Mouse (Mus musculus) T-helper 17 cell (primary cell): ENCODE data around the gene Rabgap1l.
"Not testable (repeated sequence)": the region's sequence is repeated elsewhere in the genome, so short reads cannot be mapped to it uniquely, and the experiment has no call there.

Experiments used
- in situ Hi-C, 2 experiments: fragments of 300-600 bp; cut with MboI, MseI; formaldehyde crosslinking; loops; 1 replicate in 1 of 2; 2 replicates in 1 of 2; pipeline ENCODE4 v1.15.1; 2025; ENCODE audit warnings: high pct_unique_total_duplicates in 2 of 2

Rabgap1l gene

DNA sequence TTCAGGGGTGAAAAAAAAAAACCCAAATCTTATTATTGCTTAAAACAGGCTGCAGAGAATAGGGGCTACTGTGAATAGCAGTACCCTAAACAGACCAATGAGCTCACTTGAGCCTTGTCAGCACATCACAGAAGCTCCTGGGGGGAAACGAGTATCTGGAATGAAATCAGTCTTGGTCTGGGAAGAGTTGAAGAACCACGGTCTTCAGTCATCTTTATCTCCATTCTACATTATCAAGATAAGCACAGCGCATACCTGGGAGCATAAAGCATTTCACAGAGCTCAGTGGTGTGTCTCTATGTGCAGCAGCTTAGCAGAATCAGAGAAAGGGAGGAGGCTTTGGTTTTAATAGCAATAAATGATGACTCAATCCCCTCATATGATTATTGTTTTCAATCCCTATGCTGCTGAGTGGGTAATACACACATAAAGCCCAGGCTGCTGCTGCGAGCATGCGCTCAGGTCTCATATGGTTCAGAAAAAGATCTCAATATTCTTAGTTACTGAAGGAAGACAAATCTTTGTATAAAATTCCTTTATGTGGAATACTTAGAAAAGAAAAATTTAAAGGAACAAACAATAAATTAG lies 505.9 kb downstream of the Rabgap1l start:
- in situ Hi-C loops, result no loop called here

GRCm38 (mm10) chr1:160286400-160287057 lies 506.5 kb downstream of the Rabgap1l start:
- in situ Hi-C loops, result no loop called here

GRCm38 (mm10) chr1:160284241-160284640 lies 508.8 kb downstream of the Rabgap1l start:
- in situ Hi-C loops, result no loop called here

DNA sequence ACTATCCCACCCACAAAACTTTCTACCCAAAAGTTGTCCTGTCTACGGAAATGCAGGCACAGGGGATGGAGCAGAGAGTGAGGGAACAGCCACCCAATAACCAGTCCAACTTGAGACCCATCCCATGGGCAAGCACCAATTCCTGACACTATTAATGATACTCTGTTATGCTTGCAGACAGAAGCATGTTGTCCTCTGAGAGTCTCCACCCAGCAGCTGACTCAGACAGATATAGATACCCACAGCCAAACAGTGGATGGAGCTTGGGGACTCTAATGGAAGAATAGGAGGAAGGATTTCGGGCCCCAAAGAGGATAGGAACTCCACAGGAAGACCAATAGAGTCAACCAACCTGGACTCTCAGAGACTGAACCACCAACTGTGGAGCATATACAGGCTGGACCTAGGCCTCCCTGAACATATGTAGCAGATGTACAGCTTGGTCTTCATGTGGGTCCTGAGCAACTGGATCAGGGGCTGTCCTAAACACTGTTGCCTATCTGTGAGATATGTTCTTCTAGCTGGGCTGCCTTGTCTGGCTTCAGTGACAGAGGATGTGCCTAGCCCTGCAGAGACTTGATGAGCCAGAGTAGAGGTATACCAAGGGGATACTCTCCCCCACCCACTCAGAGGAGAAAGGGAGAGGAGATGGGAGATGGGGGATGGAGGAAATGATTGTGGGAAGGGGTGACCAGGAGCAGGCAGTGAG lies 510.7 kb downstream of the Rabgap1l start:
- in situ Hi-C loops, result not testable (repeated sequence)

DNA sequence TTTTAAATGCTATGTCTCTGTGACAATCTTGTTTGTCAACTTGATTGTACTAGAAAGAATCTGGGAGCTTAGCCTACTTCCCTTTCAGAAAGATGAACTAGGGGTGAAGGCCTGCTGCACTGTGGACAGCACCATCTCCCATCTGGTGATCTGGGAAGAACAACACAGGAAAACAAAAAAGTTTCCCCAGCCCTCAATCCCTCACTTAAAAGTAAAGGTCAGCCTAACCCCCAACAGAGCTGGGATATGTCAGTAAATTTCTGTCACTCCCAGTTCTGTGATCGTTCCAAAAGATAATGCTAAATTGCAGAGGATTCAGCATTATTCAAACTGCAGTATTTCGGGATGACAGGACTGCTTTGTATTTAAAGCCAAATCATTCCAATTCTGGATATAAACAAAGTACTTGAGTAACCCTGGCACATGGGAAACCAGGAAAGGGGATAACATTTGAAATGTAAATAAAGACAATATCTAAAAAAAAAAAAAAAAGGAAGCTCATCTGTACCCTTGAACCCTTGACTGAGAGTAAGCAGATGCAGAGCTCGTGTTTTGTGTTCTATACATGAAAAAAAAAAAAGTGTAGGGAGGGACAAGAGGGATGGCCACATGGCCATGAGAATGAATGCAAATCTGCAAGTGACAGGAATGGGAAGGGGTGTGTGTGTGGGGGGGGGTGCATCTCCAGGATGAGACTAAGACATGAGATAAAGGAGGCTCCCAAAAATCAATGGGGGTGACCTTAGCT lies 511.5 kb downstream of the Rabgap1l start:
- in situ Hi-C loops, result no loop called here

- in situ Hi-C loops, result no loop called here
Measured at GRCm38 (mm10) chr1:160280603-160281002, 512.4 kb downstream of the Rabgap1l start.

DNA sequence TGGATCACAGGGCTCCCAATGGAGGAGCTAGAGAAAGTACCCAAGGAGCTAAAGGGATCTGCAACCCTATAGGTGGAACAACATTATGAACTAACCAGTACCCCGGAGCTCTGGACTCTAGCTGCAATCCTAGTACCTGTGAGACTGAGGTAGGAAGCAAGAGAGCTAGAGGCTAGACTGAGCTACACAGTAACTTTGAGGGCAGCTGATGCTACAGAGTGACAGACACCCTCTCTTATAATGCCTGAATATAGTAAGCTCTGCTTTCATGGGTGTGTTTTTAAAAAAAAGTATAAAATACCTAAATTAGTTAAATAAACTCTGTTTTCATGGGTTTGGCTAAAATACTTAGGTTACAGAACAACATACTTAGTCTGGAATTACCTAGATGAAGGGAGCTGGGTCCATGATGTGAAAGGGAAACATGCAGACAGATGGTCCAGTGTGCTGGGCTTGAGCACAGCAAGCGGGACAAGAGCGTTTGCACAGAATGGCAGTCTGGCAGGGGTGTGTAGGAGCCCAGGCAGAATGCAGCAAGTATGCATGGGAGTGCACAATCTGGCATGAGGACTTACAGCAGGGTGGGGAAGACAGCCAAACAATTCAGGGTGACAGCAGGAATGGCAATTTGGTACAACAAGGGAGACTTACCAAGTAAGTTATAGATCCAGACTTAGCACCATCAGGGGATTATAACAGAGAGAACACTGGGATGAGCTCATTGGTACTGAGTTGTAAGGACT lies 514.9 kb downstream of the Rabgap1l start:
- in situ Hi-C loops, result no loop called here

DNA sequence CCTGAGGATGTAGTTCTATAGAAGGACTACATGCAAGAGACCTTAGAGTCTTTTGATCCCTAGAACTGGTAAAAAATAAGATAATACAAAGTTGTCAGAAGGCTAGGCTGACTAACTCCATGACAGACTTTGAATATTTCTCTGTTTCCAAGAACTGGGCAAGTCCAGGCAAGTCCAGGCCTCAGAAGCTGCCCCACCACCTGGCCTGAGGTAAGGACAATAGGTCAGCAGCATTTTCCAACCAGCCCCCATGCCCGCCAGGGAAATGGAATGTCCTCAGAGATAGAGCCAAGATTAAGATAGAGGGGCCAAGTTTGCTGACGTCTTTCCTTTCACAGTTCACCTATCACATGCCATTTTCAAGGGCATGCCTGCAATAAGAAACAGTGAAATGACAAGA lies 517.8 kb downstream of the Rabgap1l start:
- in situ Hi-C loops, result no loop called here

DNA sequence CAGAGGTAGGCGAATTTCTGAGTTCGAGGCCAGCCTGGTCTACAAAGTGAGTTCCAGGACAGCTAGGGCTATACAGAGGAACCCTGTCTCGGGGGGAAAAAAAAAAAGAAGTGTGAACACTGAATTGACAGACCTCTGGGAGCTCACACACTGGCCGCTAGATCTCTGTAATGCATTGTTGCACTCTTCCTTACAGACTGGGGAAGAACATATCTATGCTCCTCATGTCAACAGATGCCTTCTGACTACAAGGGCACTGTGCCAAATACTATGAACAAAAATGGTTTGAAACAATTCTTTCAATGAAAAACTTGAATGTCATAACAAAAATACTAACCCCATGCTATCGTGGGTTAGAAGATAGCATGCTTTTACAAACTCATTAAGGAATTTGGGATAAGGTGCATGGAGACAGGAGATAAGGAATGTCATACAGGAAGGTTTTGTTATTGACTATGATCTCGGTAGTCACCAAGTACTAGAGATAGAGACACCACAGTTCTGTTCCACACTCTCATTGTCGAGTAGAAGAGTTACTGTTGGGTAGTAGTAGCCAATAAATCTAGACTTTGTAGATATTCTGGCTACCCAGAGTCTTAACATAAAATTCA lies 519.8 kb downstream of the Rabgap1l start:
- in situ Hi-C loops, result no loop called here

- in situ Hi-C loops, result no loop called here
Measured at GRCm38 (mm10) chr1:160271282-160271967, 521.6 kb downstream of the Rabgap1l start.

- in situ Hi-C loops, result no loop called here
Measured at GRCm38 (mm10) chr1:160268322-160268721, 524.7 kb downstream of the Rabgap1l start.

- in situ Hi-C loops, result no loop called here
Measured at GRCm38 (mm10) chr1:160263630-160264346, 529.2 kb downstream of the Rabgap1l start.

- in situ Hi-C loops, result no loop called here
Measured at GRCm38 (mm10) chr1:160263053-160263452, 530.0 kb downstream of the Rabgap1l start.

- in situ Hi-C loops, result no loop called here
Measured at GRCm38 (mm10) chr1:160262415-160262814, 530.6 kb downstream of the Rabgap1l start.

DNA sequence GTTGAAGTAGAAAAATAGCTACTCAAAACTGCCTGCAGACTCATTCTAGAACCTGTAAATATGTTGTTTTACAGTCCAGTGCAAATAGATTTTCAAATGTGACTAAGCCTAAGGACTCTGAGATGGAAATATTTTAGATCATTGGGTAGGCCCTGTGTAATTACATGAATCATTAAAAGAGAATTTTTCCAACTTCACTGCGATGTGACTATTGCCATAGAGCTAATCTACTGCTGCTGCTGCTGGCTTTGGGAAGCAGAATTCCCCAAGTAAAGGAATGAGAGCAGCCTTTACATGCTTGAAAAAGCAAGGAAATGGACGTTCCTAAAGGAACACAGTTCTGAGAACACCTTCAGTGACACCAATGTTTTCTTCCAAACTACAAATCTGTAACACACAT lies 531.2 kb downstream of the Rabgap1l start:
- in situ Hi-C loops, result no loop called here

GRCm38 (mm10) chr1:160260605-160261004 lies 532.4 kb downstream of the Rabgap1l start:
- in situ Hi-C loops, result no loop called here

- in situ Hi-C loops, result no loop called here
Measured at GRCm38 (mm10) chr1:160259884-160260283, 533.1 kb downstream of the Rabgap1l start.

DNA sequence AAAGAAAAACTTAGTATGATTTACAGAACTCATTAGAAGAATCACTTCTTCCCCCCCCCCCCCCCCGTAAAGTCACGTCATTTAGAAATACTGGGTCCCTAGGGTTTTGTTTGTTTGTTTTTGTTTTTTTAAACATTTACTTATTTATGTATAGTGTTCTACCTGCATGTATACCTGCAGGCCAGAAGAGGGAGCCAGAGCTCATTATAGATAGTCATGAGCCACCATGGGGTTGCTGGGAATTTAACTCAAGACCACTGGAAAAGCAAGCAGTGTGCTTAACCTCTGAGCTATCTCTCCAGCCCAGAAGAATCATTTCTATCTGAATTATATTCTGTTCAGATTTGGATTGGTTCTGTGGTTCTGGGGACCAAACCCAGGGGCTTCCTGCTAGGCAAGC lies 539.9 kb downstream of the Rabgap1l start:
- in situ Hi-C loops, result no loop called here

DNA sequence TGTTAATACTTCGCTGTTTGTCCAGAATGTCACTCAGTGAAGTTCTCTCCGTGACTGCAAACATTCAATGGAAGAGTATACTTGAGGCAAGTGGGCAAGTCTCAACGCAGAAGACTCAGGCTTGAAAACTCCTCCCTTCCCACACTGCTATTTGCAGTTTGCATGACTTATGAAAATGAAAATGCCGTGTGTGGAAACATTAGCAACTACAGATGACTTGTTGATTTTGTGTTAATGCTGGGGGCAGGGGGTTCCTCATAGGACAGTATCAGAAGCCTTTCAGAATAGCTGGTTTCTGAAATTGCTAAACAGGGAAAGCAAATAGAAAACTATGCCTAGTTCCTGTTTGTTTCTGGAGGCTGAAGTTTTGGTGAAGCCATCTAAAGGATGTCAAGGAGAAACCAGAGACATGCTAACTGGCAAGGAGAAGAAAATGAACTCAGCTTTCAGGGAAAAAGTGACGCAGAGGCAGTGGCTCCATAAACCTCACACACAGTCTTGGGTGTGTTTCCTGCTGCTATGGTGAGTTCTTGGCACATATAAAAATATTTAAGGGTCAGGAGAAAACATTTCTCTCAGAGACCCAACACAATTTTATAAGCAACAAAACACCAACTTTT lies 541.5 kb downstream of the Rabgap1l start:
- in situ Hi-C loops, result no loop called here
